Mouse (Mus musculus) erythroblast, embryonic 14.5 days (primary cell): ENCODE results near the gene Zranb3.

Source experiments
- GATA1 ChIP-seq: IDR thresholded peaks from 2 replicates; pipeline ENCODE4 v1.6.1; 2012; ENCODE audit warnings: low read length, inconsistent platforms, mixed read lengths
- TAL1 ChIP-seq: IDR thresholded peaks from 3 replicates; pipeline ENCODE4 v1.6.1; 2012; ENCODE audit warnings: low read length, inconsistent platforms, mixed read lengths

GRCm38 (mm10) chr1:127980911-127981559, 121.8 kb downstream of the Zranb3 start:
- no peak for TF ChIP-seq GATA1
- no peak for TF ChIP-seq TAL1
